Mouse (Mus musculus) thymus, adult 2 months (tissue): Measurements from ENCODE around the gene Gcnt7. TPM values are rescaled to one million over a fixed set of nuclear protein-coding genes. Genes with fewer than 3 reads are reported as not detected.

ENCODE experiments used
- DNase-seq: peaks from one replicate; pipeline ENCODE4 v3.0.0; 2021
- H3K27ac ChIP-seq: fragments of 200-500 bp; 2 replicates; pipeline ENCODE4 v1.5.1; 2012; ENCODE audit warnings: low read length, control low read depth; ENCODE audit not compliant: control insufficient read depth, insufficient read depth
- H3K27me3 ChIP-seq: fragments of 200-500 bp; 2 replicates; pipeline ENCODE4 v1.6.1; 2012; ENCODE audit warnings: mild to moderate bottlenecking, low read length, moderate library complexity, mixed read lengths; ENCODE audit not compliant: control insufficient read depth, insufficient read depth
- H3K36me3 ChIP-seq: fragments of 200-500 bp; 2 replicates; pipeline ENCODE4 v1.6.1; 2012; ENCODE audit warnings: mild to moderate bottlenecking, low read length, moderate library complexity; ENCODE audit not compliant: control insufficient read depth, insufficient read depth
- H3K4me1 ChIP-seq: fragments of 200-500 bp; replicated peaks from 2 replicates; pipeline ENCODE4 v1.6.1; 2012; ENCODE audit warnings: low read length; ENCODE audit not compliant: control insufficient read depth, insufficient read depth
- H3K4me3 ChIP-seq: fragments of 200-500 bp; 2 replicates; pipeline ENCODE4 v1.5.1; 2012; ENCODE audit warnings: mild to moderate bottlenecking, low read length, control low read depth, moderate library complexity; ENCODE audit not compliant: control insufficient read depth, insufficient read depth
- CTCF ChIP-seq: fragments of 200-500 bp; IDR thresholded peaks from 2 replicates; pipeline ENCODE4 v1.5.1; 2012; ENCODE audit warnings: mild to moderate bottlenecking, control low read depth, low read length, moderate library complexity, borderline replicate concordance; ENCODE audit not compliant: control insufficient read depth, poor library complexity, insufficient read depth; ENCODE audit errors: extremely low read depth
- POLR2A ChIP-seq: fragments of 200-500 bp; IDR thresholded peaks from 2 replicates; pipeline ENCODE4 v1.6.1; 2012; ENCODE audit warnings: mild to moderate bottlenecking, low read length, control low read depth, moderate library complexity; ENCODE audit not compliant: control insufficient read depth, poor library complexity, insufficient read depth; ENCODE audit errors: extremely low read depth
- WGBS: fragments of 180-500 bp; shearing (Covaris S2); methylation state at CpG from one replicate; pipeline ENCODE4 v1.1.7; 2018; 5-methylcytosine and 5-hydroxymethylcytosine counted together
- polyA plus RNA-seq: library from polyadenylated mRNA; depleted of rRNA; stranded (reverse); fragments of >200 nt; gene quantifications from 2 replicates; pipeline ENCODE4 v1.2.3, GENCODE M21; 2012

Gcnt7 gene
- polyA plus RNA-seq, 1 experiment, result not detected

GRCm38 (mm10) chr2:172467206-172467605 is 8.8 kb upstream of the Gcnt7 start:
- H3K4me1 ChIP-seq, result no peaks in the 10 kb centered on the region
- peaks cover 66% of the 10 kb centered on the region for H3K36me3 ChIP-seq
- no peak for DNase-seq
- no peaks in the 10 kb centered on the region for H3K27me3 ChIP-seq
- 96% methylated on average over 5 of the region's 5 CpGs for WGBS
- TF ChIP-seq POLR2A (no peak), CTCF (no peak)
- no peak overlapping the region for H3K4me3 ChIP-seq
- H3K27ac ChIP-seq, result no peak overlapping the region

DNA sequence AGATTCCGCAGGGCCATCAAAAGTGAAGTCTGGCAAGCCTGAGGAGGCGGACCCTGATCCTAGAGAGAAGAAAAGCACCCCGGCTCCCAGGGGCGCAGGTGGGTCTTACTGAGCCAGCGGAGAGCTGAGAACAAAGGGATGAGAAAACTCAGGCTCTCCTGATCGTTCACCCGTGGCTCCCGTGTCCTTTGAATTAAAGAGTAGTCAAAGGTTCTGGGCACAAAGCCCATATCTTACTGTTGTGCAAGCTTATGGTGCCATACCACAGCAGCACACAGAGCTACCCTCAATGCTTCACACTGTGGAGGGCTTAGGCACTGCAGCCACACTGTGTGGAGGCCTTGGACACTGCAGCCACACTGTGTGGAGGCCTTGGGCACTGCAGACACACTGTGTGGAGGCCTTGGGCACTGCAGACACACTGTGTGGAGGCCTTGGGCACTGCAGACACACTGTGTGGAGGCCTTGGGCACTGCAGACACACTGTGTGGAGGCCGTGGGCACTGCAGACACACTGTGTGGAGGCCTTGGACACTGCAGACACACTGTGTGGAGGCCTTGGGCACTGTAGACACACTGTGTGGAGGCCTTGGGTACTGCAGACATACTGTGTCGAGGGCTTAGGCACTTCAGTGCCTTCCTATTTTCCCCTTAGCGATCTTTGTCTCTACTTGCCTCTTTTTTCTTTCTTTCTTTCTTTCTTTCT is 8.2 kb upstream of the Gcnt7 start:
- no peaks in the 10 kb centered on the region for H3K4me1 ChIP-seq
- H3K27ac ChIP-seq, result no peak overlapping the region
- peaks cover 66% of the 10 kb centered on the region for H3K36me3 ChIP-seq
- no peaks in the 10 kb centered on the region for H3K27me3 ChIP-seq
- 93% methylated on average over 11 of the region's 11 CpGs for WGBS
- TF ChIP-seq POLR2A (no peak), CTCF (no peak)
- H3K4me3 ChIP-seq, result no peak overlapping the region
- no peak for DNase-seq

DNA sequence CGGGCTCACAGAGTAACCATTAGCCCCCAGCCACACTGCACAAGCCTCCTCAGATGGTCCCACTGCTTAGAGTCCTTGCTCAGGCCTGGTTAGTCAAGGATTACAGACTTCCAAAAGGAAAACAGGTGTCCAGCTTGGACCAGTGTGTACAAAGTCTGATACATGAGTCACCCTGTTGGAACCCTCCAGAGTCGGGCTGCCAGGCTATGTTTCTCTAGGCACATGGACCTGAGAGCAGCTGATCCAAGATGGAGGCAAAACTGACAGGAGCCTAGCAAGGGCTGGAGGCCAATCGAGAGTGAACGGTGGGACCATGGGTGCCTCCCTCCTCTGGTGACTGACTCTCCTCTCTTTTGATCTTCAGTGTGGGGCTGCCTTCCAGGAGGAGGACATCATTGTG is 4.4 kb upstream of the Gcnt7 start:
- TF ChIP-seq POLR2A, result no peak
- TF ChIP-seq CTCF, result no peak
- H3K36me3 ChIP-seq, result peaks cover 51% of the 10 kb centered on the region
- no peak overlapping the region for H3K27ac ChIP-seq
- DNase-seq, result no peak
- WGBS, result 98% methylated on average over 4 of the region's 4 CpGs
- H3K27me3 ChIP-seq, result no peaks in the 10 kb centered on the region
- no peak overlapping the region for H3K4me3 ChIP-seq
- peaks cover 10% of the 10 kb centered on the region for H3K4me1 ChIP-seq

DNA sequence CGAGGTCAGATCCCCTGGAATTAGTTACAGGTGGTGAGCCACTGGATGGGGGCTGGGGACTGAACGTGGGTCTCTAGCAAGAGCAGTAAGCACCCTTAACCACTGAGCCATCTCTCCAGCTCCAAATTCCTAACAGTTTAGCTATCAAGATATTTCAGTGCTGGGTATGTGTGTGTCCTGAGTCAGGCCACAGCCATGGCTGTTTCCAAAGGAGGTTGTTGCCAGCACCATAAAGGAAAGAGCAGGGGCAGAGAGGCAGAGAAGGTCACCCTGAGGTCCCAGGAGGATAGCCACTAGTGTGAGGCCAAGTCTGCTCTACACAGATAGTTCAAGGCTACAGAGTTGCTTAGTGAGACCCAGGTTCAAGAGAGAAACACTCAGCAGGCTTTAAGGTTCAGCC is 2.3 kb upstream of the Gcnt7 start:
- H3K27ac ChIP-seq, result no peak overlapping the region
- DNase-seq, result no peak

DNA sequence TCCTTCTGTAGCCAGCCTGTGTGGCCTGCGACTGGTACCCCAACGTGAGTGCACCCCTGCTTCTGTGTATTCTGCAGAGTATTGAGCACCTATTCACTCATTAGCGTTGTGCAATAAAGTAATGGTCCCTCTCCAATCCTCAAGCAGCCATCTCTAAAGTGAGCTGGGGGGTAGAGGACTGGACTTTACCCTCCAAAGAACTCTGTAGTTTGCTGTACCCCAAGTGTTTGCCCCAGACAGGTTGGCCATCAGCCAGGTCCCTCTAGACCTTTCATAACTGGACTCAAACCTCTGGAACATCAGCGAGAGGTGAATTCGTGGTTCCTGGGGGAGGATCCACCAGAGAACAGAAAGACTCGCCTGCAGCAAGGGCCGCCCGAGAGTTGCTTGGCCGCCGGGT is 5.9 kb downstream of the Gcnt7 start:
- H3K27ac ChIP-seq, result no peak overlapping the region
- peaks cover 26% of the 10 kb centered on the region for H3K4me1 ChIP-seq
- 95% methylated on average over 10 of the region's 10 CpGs for WGBS
- no peak for DNase-seq
- no peaks in the 10 kb centered on the region for H3K27me3 ChIP-seq
- no peak overlapping the region for H3K4me3 ChIP-seq
- TF ChIP-seq CTCF, result no peak
- TF ChIP-seq POLR2A, result no peak
- H3K36me3 ChIP-seq, result peaks cover 52% of the 10 kb centered on the region

More for the DNA sequence above, 2.3 kb upstream of the Gcnt7 start:
- TF ChIP-seq CTCF, result no peak
- TF ChIP-seq POLR2A, result no peak
- Histone ChIP-seq H3K36me3 (peaks cover 36% of the 10 kb centered on the region), H3K4me1 (peaks cover 21% of the 10 kb centered on the region), H3K4me3 (no peak overlapping the region), H3K27me3 (no peaks in the 10 kb centered on the region)
- 89% methylated on average over 2 of the region's 2 CpGs for WGBS

- Histone ChIP-seq H3K27ac (no peak overlapping the region), H3K27me3 (no peaks in the 10 kb centered on the region), H3K4me1 (peaks cover 22% of the 10 kb centered on the region), H3K36me3 (peaks cover 56% of the 10 kb centered on the region), H3K4me3 (no peak overlapping the region)
- DNase-seq, result no peak
- WGBS, result 96% methylated on average over 4 of the region's 4 CpGs
- TF ChIP-seq POLR2A (no peak), CTCF (no peak)
Observed at GRCm38 (mm10) chr2:172452031-172452430, 6.4 kb downstream of the Gcnt7 start.

DNA sequence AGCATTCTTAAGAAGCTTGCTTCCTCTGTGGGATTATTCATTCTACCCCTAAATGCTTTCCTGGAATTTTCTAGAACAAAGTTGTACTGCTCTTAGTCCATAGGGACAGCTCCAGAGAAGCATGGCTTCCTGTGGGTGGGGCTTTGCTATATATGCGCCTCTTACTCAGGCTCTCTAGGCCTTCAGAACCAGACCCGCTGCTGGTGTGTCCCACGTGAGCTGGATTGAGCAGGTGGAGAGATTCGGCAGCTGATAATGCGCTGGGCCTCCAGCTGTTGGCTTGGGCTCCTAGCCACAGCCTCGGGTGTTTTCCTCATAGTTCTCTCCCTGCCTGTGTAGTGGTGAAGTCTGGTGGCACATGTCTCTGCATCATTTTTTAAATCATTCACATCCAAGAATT is 7.8 kb downstream of the Gcnt7 start:
- no peaks in the 10 kb centered on the region for H3K27me3 ChIP-seq
- H3K36me3 ChIP-seq, result peaks cover 65% of the 10 kb centered on the region
- H3K4me3 ChIP-seq, result no peak overlapping the region
- H3K4me1 ChIP-seq, result peaks cover 19% of the 10 kb centered on the region
- H3K27ac ChIP-seq, result peak overlapping the region; percentile 88
- no peak for TF ChIP-seq POLR2A
- TF ChIP-seq CTCF, result no peak
- 8% methylated on average over 6 of the region's 6 CpGs for WGBS
- peak; percentile 39 for DNase-seq
